Mouse (Mus musculus): ENCODE measurements around the gene Kcp.

GRCm38 (mm10) chr6:29426331-29426730 lies 81.4 kb downstream of the Kcp start:
- TF ChIP-seq IRF4 (IDR thresholded peaks at IDR 0.05; ENCODE audit: low read depth, low read length) (no peak), JUND (conservative IDR thresholded peaks at IDR 0.05; ENCODE audit: low read depth, low read length) (no peak), USF1 (IDR thresholded peaks at IDR 0.05; ENCODE audit: low read depth, low read length) (no peak), EP300 (IDR thresholded peaks at IDR 0.05; ENCODE audit: low read length) (no peak), CHD2 (IDR thresholded peaks at IDR 0.05; ENCODE audit: low read length) (no peak), CTCF (conservative IDR thresholded peaks at IDR 0.05 in 1 of 2, IDR thresholded peaks at IDR 0.05 in 1 of 2; ENCODE audit: low read depth in 2 of 2, low read length in 2 of 2) (no peak), ZMIZ1 (IDR thresholded peaks at IDR 0.05; ENCODE audit: low read depth, low read length) (no peak), SMC3 (IDR thresholded peaks at IDR 0.05; ENCODE audit: low read depth, low read length) (no peak), TBP (conservative IDR thresholded peaks at IDR 0.05; ENCODE audit: low read depth, low read length) (no peak), MYC (IDR thresholded peaks at IDR 0.05; ENCODE audit: low read depth, low read length) (no peak), ELF1 (IDR thresholded peaks at IDR 0.05; ENCODE audit: low read depth, low read length) (no peak), ZKSCAN1 (IDR thresholded peaks at IDR 0.05; ENCODE audit: borderline replicate concordance, low read depth, low read length) (no peak), MAZ (IDR thresholded peaks at IDR 0.05; ENCODE audit: low read depth, low read length) (no peak)

Measured in CH12.LX (cell line).